Mouse (Mus musculus): ENCODE measurements around the gene Gm45234.

- TF ChIP-seq CTCF (IDR thresholded peaks at IDR 0.05; ENCODE audit: low read depth) (no peak), EP300 (IDR thresholded peaks at IDR 0.05; ENCODE audit: low read depth) (no peak)
Observed at GRCm38 (mm10) chr6:124699962-124700610, 55.7 kb downstream of the Gm45234 start.

Measured in liver, embryonic 14.5 days (tissue).